Mouse (Mus musculus): ENCODE results near the gene Slc25a30. TPM values are rescaled to one million over a fixed set of nuclear protein-coding genes. Genes with fewer than 3 reads are reported as not detected.

The Slc25a30 gene
- total and polyA plus RNA-seq, 3 experiments = 20.3 to 24.0 TPM; not detected in 1

- no peak overlapping the region for H3K9ac ChIP-seq (ENCODE audit: control insufficient read depth, low read depth, low read length, poor library complexity, severe bottlenecking)
- H3K79me2 ChIP-seq (ENCODE audit: control insufficient read depth, insufficient read depth, low read length, poor library complexity) = no peaks in the 10 kb centered on the region
- no peak overlapping the region for H3K27ac ChIP-seq (ENCODE audit: control insufficient read depth, low read depth, low read length)
- no peaks in the 10 kb centered on the region for H3K27me3 ChIP-seq (ENCODE audit: control insufficient read depth in 1 of 2, insufficient read depth in 2 of 2, low read length in 2 of 2)
- no peak for DNase-seq (ENCODE audit: low read depth, low spot score)
- TF ChIP-seq POLR2AphosphoS5 (IDR thresholded peaks at IDR 0.05; ENCODE audit: borderline replicate concordance, low read depth, low read length) (no peak), MYB (IDR thresholded peaks at IDR 0.05; ENCODE audit: low read depth, low read length) (no peak), NRF1 (IDR thresholded peaks at IDR 0.05; ENCODE audit: insufficient read depth, low read depth, low read length, poor library complexity, severe bottlenecking) (no peak), MXI1 (IDR thresholded peaks at IDR 0.05; ENCODE audit: low read depth, low read length) (no peak), NELFE (IDR thresholded peaks at IDR 0.05; ENCODE audit: low read depth, low read length) (no peak), BHLHE40 (IDR thresholded peaks at IDR 0.05; ENCODE audit: borderline replicate concordance, low read depth, low read length) (no peak), KAT2A (conservative IDR thresholded peaks at IDR 0.05; ENCODE audit: low read depth, low read length) (no peak), USF1 (IDR thresholded peaks at IDR 0.05; ENCODE audit: low read depth, low read length) (no peak), ELF1 (IDR thresholded peaks at IDR 0.05; ENCODE audit: low read depth, low read length) (no peak), RAD21 (IDR thresholded peaks at IDR 0.05; ENCODE audit: low read depth, low read length) (no peak), ZMIZ1 (IDR thresholded peaks at IDR 0.05; ENCODE audit: low read depth, low read length) (no peak), TCF12 (IDR thresholded peaks at IDR 0.05; ENCODE audit: low read depth, low read length) (no peak), MAX (IDR thresholded peaks at IDR 0.05; ENCODE audit: low read length) (no peak), ZC3H11A (IDR thresholded peaks at IDR 0.05; ENCODE audit: low read depth, low read length) (no peak), SMC3 (IDR thresholded peaks at IDR 0.05; ENCODE audit: low read depth, low read length) (no peak), ETS1 (IDR thresholded peaks at IDR 0.05; ENCODE audit: low read depth, low read length) (no peak), ZNF384 (IDR thresholded peaks at IDR 0.05; ENCODE audit: low read depth, low read length) (no peak), MAFK (IDR thresholded peaks at IDR 0.05; ENCODE audit: borderline replicate concordance, low read depth, low read length) (no peak), POLR2AphosphoS2 (IDR thresholded peaks at IDR 0.05; ENCODE audit: low read length) (no peak), SIN3A (IDR thresholded peaks at IDR 0.05; ENCODE audit: low read length) (no peak)
- H3K9me3 ChIP-seq (replicated peaks; ENCODE audit: insufficient read depth, low read length) = no peaks in the 10 kb centered on the region
- no peak overlapping the region for H3K4me3 ChIP-seq (ENCODE audit: control insufficient read depth in 1 of 2, insufficient read depth in 1 of 2, low read depth in 2 of 2, low read length in 2 of 2)
- peaks cover 5 to 9% of the 10 kb centered on the region in 2 experiments; a peak in 3 of 4 replicates for H3K4me1 ChIP-seq (ENCODE audit: control insufficient read depth in 1 of 2, insufficient read depth in 2 of 2, low read length in 2 of 2)
- peaks cover 0 to 7% of the 10 kb centered on the region in 2 experiments; a peak in 1 of 4 replicates for H3K36me3 ChIP-seq (ENCODE audit: control insufficient read depth in 1 of 2, insufficient read depth in 2 of 2, low read length in 2 of 2)
Measured at GRCm38 (mm10) chr14:75826851-75827410, 40.1 kb upstream of the Slc25a30 start.

- no peak for DNase-seq (ENCODE audit: low read depth, low spot score)
- Histone ChIP-seq H3K4me3 (ENCODE audit: control insufficient read depth in 1 of 2, insufficient read depth in 1 of 2, low read depth in 2 of 2, low read length in 2 of 2) (no peak overlapping the region), H3K9me3 (replicated peaks; ENCODE audit: insufficient read depth, low read length) (no peaks in the 10 kb centered on the region), H3K36me3 (ENCODE audit: control insufficient read depth in 1 of 2, insufficient read depth in 2 of 2, low read length in 2 of 2) (no peaks in the 10 kb centered on the region), H3K27me3 (ENCODE audit: control insufficient read depth in 1 of 2, insufficient read depth in 2 of 2, low read length in 2 of 2) (no peaks in the 10 kb centered on the region; a peak in 1 of 4 replicates), H3K9ac (ENCODE audit: control insufficient read depth, low read depth, low read length, poor library complexity, severe bottlenecking) (no peak overlapping the region), H3K27ac (ENCODE audit: control insufficient read depth, low read depth, low read length) (no peak overlapping the region), H3K4me1 (ENCODE audit: control insufficient read depth in 1 of 2, insufficient read depth in 2 of 2, low read length in 2 of 2) (no peaks in the 10 kb centered on the region), H3K79me2 (ENCODE audit: control insufficient read depth, insufficient read depth, low read length, poor library complexity) (no peaks in the 10 kb centered on the region)
- TF ChIP-seq ZNF384 (IDR thresholded peaks at IDR 0.05; ENCODE audit: low read depth, low read length) = no peak
- no peak for TF ChIP-seq MAZ (IDR thresholded peaks at IDR 0.05; ENCODE audit: low read depth, low read length)
Measured at GRCm38 (mm10) chr14:75820007-75820406, 33.2 kb upstream of the Slc25a30 start.
